ENCODE assay signal across 14 mouse cellular contexts in the genomic region with DNA sequence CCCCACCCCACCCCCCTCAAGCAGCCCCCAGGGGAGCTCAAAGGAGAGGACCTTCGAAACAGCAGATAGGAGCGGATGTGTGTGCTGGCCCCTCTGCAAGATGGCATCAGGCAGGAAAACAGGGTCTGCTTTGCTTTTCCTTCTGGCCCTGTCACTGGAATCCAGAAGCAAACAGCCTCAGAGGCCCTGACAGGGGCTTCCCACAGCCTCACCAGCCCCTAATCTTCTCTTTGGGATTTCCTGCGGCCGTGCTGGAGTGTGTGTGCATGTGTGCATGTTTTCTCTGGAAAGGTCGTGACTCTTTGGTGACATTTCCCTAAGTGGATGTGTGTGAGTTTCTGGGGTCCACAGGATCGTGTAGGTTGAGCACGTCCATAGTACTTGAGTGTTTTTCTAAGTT.
"Had no signal": no experiment of that assay in that cellular context is flagged by ENCODE, and none has a peak within 500 bp of the region (broad histone marks: within the 10 kb centered on the region; RNA-seq: fewer than 3 reads in every experiment).

No protein-coding gene starts in this region.

- H3K27ac ChIP-seq: layer of hippocampus, adult 2 months; limb, embryonic 12.5 days; liver, embryonic 15.5 days; midbrain, embryonic 13.5 days; neural tube, embryonic 15.5 days had no signal

- H3K9ac ChIP-seq: limb, embryonic 12.5 days; liver, embryonic 15.5 days; midbrain, embryonic 13.5 days; neural tube, embryonic 15.5 days had no signal

- H3K9me3 ChIP-seq: limb, embryonic 12.5 days; liver, embryonic 15.5 days; midbrain, embryonic 13.5 days; neural tube, embryonic 15.5 days had no signal

- H3K4me3 ChIP-seq: layer of hippocampus, adult 2 months; limb, embryonic 12.5 days; liver, embryonic 15.5 days; midbrain, embryonic 13.5 days; myocyte; neural tube, embryonic 15.5 days had no signal

- DNase-seq: kidney, postnatal 10 days; kidney, postnatal 4 days; lung, adult 2 months; lung, postnatal 36 days; right cerebral cortex, adult 18-20 months; right cerebral cortex, postnatal 25 days; thymus, postnatal 36 days had no signal

- H3K4me1 ChIP-seq: limb, embryonic 12.5 days; liver, embryonic 15.5 days; midbrain, embryonic 13.5 days; neural tube, embryonic 15.5 days had no signal

- H3K36me3 ChIP-seq: limb, embryonic 12.5 days; liver, embryonic 15.5 days; midbrain, embryonic 13.5 days; neural tube, embryonic 15.5 days had no signal

- H3K4me2 ChIP-seq: limb, embryonic 12.5 days; liver, embryonic 15.5 days; midbrain, embryonic 13.5 days; neural tube, embryonic 15.5 days had no signal

- ATAC-seq: lung, postnatal 0 days; midbrain, embryonic 13.5 days had no signal

- H3K27me3 ChIP-seq: liver, embryonic 15.5 days; midbrain, embryonic 13.5 days; neural tube, embryonic 15.5 days had no signal
